Mouse (Mus musculus): ENCODE measurements at regions not wholly inside any gene's neighbourhood (a gene's known extent, or its start where the extent isn't known, plus 50 kb on each side); places are given as distances from the start of the nearest gene placed in this dataset.
"Not testable (repeated sequence)": the region's sequence is repeated elsewhere in the genome, so short reads cannot be mapped to it uniquely, and the experiment has no call there.

DNA sequence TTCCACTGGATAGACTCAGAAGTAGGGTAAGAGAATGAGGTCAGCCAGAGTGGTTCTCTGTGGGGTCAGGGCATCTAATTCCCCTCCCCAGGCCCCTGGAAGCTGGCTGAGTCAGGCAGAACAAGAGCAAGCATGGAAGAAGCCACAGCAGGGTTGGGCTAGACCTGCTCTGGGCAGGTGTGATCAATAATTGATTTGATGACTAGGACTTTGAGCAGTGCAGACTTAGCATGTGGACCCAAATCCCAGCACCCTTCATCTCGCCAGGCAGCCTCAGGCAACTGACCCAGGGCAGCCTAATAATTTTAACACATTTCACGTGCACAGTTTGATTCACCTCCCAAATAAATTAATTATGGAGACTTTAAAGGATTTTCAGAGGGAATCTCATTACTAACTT is 67.2 kb downstream of the Qdpr start:
- no peak for ATAC-seq (replicated peaks; ENCODE audit: low read depth, poor library complexity, severe bottlenecking)

- ATAC-seq (replicated peaks; ENCODE audit: low read depth, poor library complexity, severe bottlenecking) = no peak
Measured at GRCm38 (mm10) chr5:45378486-45378885, 71.5 kb downstream of the Qdpr start.

- ATAC-seq (replicated peaks; ENCODE audit: low read depth, poor library complexity, severe bottlenecking) = peak; percentile 82
Measured at GRCm38 (mm10) chr5:45373069-45373468, 77.0 kb downstream of the Qdpr start.

GRCm38 (mm10) chr5:45368451-45368850 is 81.6 kb downstream of the Qdpr start:
- no peak for ATAC-seq (replicated peaks; ENCODE audit: low read depth, poor library complexity, severe bottlenecking)

GRCm38 (mm10) chr5:45360189-45360588 is 89.8 kb downstream of the Qdpr start:
- no peak for ATAC-seq (replicated peaks; ENCODE audit: low read depth, poor library complexity, severe bottlenecking)

- ATAC-seq (replicated peaks; ENCODE audit: low read depth, poor library complexity, severe bottlenecking) = peak; percentile 69
Measured at GRCm38 (mm10) chr5:45340411-45340810, 109.6 kb downstream of the Qdpr start.

- ATAC-seq (replicated peaks; ENCODE audit: low read depth, poor library complexity, severe bottlenecking) = no peak
Measured at GRCm38 (mm10) chr5:45336801-45337200, 113.2 kb downstream of the Qdpr start.

DNA sequence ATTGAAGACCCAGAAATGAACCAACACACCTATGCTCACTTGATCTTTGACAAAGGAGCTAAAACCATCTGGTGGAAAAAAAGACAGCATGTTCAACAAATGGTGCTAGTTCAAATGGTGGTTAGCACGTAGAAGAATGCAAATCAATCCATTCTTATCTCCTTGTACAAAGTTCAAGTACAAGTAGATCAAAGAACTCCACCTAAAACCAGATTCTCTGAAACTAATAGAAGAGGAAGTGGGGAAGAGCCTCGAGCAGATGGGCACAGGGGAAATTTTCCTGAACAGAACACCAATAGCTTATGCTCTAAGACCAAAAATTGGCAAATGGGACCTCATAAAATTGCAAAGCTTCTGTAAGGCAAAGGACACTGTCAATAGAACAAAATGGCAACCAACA is 125.6 kb downstream of the Qdpr start:
- ATAC-seq (replicated peaks; ENCODE audit: low read depth, poor library complexity, severe bottlenecking) = not testable (repeated sequence)

- peak; percentile 99 for ATAC-seq (replicated peaks; ENCODE audit: low read depth, poor library complexity, severe bottlenecking)
Measured at GRCm38 (mm10) chr5:45323500-45323899, 126.5 kb downstream of the Qdpr start.

- no peak for ATAC-seq (replicated peaks; ENCODE audit: low read depth, poor library complexity, severe bottlenecking)
Measured at GRCm38 (mm10) chr5:45318026-45318425, 132.0 kb downstream of the Qdpr start.

DNA sequence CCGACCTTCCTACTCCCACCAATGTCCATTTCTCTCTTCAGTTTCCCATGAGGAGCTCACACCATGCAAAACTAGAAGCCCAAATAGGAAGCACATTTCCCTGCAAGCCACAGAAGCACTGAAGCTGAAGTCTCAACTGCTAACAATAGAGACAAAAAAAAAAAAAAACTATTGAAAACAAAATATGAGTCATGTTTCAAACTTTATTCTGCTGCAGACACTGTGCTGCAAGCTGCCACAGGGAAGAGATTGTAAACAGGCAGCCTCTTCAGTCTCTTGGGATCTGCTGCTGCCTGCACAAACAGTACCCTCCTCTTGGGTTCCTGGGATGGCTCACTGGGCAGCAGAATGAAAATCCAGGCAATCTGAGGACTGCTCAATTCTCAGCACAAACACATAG is 148.9 kb downstream of the Qdpr start:
- ATAC-seq (replicated peaks; ENCODE audit: low read depth, poor library complexity, severe bottlenecking) = no peak

DNA sequence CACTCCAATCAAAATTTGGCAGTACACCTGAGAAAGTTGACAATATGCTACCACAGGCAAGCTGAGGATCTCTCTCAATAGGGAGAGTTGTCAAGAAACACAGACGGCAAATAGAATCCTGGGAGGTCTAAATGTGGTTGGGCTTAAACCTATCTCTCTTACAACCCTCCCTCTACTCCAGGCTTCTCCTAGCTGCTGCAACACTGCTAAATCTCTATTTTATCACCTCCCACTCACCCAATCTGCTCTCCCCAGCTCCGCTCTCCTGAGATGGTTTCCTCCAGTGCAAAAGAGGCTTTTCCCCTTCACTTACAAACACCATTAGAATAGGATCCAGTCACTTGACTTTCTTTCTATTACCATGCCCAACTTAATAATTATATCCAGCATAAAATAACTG is 151.2 kb downstream of the Qdpr start:
- ATAC-seq (replicated peaks; ENCODE audit: low read depth, poor library complexity, severe bottlenecking) = no peak

DNA sequence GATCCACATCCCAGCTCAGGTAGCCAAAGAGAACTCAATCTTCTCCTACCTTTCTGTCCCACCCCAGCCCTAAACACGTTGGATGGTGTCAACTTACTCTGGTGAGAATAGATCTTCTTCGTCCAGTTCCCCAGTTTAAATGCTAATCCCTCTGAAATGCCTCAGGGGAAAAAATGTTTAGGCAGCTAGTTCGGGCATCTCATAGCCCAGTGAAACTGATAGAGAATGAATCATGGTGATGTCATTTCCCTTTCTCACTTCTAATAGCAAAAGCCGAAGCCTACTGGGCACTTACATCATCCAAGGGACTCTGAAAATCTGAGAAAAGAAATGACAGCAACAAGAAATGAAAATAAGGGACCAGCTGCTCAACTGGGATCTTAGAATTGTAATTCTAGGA is 154.9 kb downstream of the Qdpr start:
- no peak for ATAC-seq (replicated peaks; ENCODE audit: low read depth, poor library complexity, severe bottlenecking)

DNA sequence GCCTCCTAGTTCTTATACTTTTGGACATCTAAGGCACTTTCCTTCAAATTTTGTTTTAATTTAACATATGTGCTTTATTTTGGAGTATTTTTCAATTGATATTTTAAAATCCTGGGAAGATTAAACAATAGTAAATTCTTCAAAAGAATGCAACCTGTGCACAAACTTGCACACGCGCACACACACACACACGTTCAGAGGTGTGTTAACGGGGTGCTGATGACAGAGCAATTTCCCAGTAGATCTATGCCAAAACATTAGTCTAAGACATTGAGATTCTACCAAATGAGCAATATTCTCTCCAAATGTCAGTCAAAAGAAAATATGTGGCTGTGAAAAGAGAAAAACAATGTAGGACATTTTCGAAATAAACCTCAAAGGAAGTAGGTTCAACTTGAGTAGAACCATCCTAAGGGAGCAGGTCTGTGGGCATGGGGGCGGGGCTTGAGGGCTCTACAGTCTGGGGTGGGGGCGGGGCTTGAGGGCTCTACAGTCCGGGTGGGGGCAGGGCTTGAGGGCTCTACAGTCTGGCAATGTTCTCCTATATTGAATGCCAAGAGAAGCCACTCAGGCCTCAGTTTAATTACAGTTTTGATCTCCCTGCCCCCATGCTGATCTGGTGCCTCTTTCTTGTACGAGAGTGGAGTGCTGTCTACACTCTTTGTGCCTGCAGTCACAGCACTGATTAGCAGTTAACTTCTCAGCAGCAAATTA is 157.0 kb downstream of the Qdpr start:
- ATAC-seq (replicated peaks; ENCODE audit: low read depth, poor library complexity, severe bottlenecking) = peak; percentile 52

DNA sequence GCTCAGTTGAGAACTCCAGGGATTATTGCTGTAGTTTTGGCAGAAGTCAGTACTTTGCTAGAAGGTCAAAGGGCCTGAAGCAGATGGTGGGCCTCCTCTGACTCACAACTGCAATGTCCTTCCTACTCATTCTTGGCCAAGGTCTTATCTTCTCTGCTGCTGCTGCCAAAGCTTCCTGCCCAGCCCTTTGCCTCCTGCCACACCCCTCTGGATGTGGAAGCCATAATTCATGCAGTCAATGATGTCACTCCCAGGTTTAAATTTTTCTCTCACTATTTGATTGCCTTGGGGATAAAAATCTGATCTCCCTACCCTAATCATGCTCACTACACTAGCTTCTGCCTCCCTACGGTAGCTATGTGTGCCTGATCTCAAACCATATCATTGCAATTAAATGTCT is 157.7 kb downstream of the Qdpr start:
- ATAC-seq (replicated peaks; ENCODE audit: low read depth, poor library complexity, severe bottlenecking) = peak; percentile 96

GRCm38 (mm10) chr5:45291752-45292151 is 158.3 kb downstream of the Qdpr start:
- no peak for ATAC-seq (replicated peaks; ENCODE audit: low read depth, poor library complexity, severe bottlenecking)

- no peak for ATAC-seq (replicated peaks; ENCODE audit: low read depth, poor library complexity, severe bottlenecking)
Measured at GRCm38 (mm10) chr5:45291276-45291675, 158.8 kb downstream of the Qdpr start.

DNA sequence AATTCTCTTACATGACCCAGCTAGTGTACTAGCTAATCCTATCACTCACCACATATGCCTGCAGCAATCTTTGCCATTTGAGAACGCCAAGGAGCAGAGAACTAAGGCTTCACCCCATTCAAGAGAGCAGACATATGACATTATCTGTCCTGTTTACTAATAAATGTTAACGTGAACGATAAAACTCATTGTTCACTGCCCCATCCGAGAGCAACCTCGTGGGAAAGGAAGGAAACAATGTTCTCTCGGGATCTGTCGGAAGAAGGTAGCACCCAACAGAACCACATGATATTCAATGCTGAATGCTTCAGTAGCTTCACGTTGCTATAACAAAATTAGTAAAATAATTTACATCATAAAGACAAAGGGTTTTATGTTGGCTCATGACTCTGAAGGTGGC is 163.6 kb downstream of the Qdpr start:
- ATAC-seq (replicated peaks; ENCODE audit: low read depth, poor library complexity, severe bottlenecking) = no peak

DNA sequence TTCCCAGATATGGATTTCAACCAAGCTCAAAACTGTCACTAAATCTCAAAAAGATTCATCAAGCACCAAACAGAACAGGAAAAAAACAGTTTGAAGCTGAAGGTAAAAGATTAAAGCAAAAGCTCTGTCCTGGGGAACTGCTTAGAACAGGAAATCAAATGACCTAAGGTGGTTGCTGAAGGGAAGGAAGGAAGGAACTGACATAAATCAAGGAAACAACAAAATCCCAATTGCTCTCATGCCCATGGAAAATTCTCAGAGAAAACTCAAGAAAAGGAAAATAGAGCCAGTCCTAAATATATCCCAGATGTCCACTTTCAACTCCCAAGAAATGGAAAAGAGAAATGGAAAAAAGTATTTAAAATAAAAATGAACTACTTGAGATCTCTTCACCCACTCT is 165.4 kb downstream of the Qdpr start:
- no peak for ATAC-seq (replicated peaks; ENCODE audit: low read depth, poor library complexity, severe bottlenecking)

GRCm38 (mm10) chr5:45283908-45284415 is 166.1 kb downstream of the Qdpr start:
- no peak for ATAC-seq (replicated peaks; ENCODE audit: low read depth, poor library complexity, severe bottlenecking)

DNA sequence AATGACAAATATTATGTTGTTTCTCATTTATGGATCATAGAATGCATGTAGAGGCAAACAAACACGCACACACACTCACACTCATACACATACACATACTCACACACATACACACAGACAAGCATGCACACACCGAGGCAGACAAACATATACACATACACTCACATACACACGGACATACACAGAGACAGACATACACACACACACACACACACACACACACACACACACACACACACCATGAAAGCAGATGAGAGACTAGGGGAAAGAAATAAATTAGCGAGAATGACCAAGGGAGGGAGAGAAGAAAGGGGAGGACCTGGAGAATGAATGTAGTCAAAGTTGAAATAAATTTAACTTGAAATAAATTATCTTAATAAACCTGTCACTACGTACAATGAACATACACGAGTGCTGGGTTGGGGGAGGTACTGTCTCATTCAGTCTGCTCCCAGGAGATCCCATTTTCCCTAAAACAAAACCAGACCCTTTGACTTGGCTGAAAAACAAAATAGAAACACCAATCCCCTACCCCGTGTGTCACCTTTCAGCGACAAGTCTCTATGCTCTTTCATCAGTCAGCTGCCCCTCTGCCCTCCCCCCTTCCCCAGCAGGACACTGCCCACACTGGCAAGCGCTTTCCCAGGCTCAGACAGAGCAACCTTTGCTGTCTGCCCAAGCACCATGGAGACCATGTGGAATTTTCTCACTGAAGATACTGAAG is 167.7 kb downstream of the Qdpr start:
- no peak for ATAC-seq (replicated peaks; ENCODE audit: low read depth, poor library complexity, severe bottlenecking)

DNA sequence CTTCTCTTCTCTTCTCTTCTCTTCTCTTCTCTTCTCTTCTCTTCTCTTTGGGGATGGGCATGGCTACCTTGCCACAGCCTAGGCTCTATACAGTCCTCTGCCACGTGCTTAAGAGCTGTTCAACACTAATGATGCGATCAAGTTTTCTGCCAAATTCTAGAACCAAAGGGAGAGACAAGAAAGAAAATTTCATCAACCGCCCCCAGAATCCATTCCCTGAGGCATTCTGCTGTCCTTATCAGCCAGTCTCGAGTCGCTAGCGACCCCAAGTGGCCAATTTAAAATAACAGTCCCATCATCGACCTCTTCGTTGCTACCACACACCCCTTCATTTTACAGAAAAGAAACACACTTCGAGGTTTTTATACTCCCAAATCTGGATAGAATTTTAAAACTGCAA is 171.5 kb downstream of the Qdpr start:
- ATAC-seq (replicated peaks; ENCODE audit: low read depth, poor library complexity, severe bottlenecking) = peak; percentile 94

Data from common myeloid progenitor, adult 5-6 weeks (primary cell).